Mouse (Mus musculus): ENCODE measurements around the gene Syt10.
"Not testable (repeated sequence)": the region's sequence is repeated elsewhere in the genome, so short reads cannot be mapped to it uniquely, and the experiment has no call there.

The Syt10 gene

DNA sequence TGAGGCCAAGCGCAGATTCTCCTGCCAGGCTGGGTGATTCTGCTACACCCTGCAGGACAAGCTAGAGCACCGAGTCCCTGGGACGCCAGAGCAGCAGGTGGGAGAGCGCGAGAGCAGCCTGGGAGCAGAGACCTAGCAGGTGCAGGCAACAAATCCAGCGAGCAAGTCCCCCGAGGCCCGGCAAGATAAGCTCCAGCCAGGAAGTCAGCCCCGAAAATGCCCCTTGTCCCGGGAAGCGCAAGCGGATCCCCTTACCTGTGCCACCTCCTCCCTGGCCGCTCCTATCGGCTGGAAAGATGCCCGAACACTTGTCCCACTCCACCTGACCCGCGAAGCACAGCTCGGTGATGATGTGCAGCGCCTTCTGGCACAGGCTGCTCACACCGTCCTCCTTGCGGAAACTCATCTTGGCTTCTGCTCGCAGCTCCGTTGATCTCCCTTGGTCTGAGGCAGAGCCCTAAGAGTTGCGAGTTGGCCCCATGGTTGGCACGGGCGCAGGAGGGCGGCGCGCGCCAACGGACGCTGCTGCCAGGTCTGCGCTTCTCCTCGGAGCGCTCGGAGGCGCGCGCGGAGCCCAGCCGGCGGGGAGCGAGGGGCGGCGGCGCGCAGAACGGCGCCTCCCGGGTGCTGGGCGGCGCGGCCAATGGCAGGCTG lies at the start of gene Syt10:
TSS of gene Syt10 (minus strand) at position 497 of the 654 bp plus-strand sequence.
- DNase-seq, result peak; percentile 65 to 73

DNA sequence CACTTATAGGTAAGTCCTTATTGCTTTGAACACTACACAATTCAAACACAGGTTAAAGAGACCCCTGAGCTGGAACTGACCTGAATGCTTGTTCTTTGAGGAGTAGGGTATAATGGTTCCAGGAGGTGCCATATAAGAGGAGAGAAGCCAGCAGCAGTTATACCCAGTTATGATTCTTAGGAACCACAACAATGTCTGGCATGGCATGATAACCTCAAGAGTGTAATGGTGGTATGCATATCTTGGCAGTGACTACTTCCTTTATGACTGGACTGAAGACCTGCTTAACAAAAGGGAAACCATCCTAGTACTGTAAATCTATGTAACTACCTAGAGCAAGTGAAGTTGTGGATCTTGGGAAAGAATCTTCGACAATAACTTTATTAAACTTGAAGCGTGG lies 42.1 kb upstream of the Syt10 start:
- no peak for DNase-seq

DNA sequence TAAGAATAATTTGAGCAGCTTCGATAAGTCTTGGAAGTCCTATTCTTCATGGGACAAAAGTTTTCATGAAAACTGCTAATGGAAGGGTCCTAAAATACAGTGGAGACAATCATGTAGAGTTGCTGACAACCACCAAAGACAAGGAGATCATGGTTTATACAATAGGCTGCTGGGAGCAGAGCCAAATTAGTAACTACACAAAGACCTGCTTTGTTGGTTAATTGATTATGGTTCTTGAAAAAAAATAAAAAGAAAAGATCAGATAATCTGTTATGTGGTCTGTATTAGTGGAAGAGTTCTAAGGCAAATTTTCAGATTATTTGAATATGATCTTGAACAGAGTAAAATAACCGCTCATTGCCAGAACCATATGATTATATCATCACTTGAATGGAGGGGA lies 37.3 kb upstream of the Syt10 start:
- DNase-seq, result no peak

DNA sequence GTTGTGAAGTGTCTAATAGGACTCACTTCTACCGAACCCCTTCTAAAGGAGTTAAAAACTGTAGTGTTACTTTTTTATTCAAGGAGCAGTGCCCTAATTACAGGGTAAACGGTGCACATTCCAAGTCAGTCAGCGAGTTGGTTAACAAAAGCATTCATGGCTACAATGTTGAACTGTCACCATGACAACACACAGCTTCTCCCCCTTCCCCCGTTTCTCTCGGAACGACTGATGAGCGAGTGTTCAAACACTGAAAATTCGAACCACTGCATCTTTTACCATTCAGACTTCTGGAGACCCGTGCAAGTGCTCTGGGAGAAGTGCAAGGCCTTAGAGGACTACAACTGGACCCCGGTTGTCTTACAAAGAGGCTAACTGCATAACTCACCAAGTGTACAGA lies 25.6 kb downstream of the Syt10 start:
- no peak for DNase-seq

DNA sequence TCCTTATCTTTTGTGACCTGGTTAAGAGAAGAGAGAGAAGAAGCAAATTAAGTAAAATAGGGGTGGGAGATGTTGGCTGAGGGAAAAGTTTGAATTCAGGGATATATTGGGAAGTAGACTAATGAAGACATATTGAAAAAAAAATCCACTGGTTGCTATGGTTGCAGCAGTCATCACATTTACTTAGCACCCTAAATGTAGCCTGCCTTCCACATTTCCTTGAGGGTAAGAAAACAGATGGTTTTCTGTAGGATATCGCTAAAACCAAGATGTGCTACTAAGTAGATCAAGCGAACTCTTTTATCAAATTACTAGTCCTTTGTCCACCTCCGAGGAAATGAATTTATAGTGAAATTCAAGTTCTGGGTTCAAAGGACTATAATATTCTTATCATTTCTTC lies 37.2 kb downstream of the Syt10 start:
- no peak for DNase-seq

DNA sequence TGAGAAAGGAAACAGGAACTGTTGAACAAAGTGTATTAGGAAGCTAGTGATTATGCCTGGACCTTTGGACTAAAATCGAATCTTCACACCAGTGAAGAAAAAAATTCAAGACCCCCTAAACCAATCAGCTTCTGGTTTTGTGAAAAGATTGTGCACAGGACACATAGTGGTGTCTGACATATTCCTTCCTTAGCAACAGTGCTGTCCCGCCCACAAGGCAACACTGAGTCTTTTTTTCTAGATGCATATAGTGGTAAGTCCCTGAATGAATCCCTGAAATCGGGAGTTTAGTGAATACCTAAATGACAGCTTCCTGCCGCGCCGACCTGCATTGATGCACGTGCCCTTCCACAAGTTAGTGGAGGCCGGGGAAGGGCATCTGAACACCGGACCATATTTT lies 61.7 kb downstream of the Syt10 start:
- no peak for DNase-seq

DNA sequence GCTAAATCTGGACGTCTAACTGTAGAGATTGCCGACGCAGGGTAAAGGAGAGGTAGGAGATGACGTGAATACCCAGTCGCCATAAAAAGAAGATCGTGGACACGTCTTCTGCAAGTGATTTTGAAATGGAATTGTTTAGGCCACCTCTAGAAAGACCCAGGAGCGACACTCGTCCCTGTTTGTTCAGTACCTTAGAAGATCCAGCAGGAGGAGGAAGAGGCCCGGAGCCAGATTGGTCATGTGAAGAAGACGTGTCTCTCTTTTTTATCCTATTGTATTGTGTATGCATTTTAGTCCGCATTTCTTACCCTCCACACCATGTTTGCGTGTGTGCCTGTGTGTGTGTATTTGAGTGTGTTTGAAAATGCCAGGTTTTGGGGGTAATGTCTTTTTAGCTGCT lies 75.6 kb downstream of the Syt10 start:
- not testable (repeated sequence) for DNase-seq

DNA sequence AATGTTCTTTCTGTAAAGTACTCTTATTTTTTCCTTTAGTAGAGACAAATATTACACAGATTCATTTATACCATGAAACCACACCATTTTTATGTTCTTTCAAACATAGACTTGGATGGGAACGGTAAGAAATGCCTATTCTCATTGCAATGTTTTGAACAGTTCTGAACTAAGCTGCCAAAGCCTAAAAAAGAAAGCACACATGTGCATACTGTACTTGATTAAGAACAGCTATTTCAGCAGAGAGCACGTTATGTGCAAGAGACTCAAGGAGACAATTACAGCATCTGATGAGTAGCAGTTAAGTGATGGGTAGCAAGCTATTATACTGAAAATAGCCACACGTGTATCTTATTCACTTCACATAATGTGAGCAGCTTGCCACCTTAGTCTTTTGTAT lies 108.0 kb downstream of the Syt10 start:
- no peak for DNase-seq

All from cerebellum, postnatal 14 days (tissue).